Mouse (Mus musculus): ENCODE results near the gene Coq7. TPM values are rescaled to one million over a fixed set of nuclear protein-coding genes. Genes with fewer than 3 reads are reported as not detected.

The Coq7 gene
- 107 and 110 TPM in 2 replicates for polyA plus RNA-seq (2014; fragmentation: Nextera tagmentation; extraction: Ambion mirVana)

GRCm38 (mm10) chr7:118533178-118533578, at the start of gene Coq7:
Gene Coq7, minus strand, starts transcription at chr7:118533356.
- Histone ChIP-seq H3K4me2 (ENCODE audit: low read depth, low read length) (peak within 1 kb of the TSS; percentile 57), H3K4me3 (ENCODE audit: low read depth, low read length) (peak within 1 kb of the TSS; percentile 65), H3K27ac (replicated peaks; ENCODE audit: low read depth, low read length) (peak within 1 kb of the TSS; percentile 90), H3K27me3 (ENCODE audit: control insufficient read depth, insufficient read depth, low read length) (no peaks in the 10 kb centered on the region), H3K9me3 (replicated peaks; ENCODE audit: control insufficient read depth, low read length) (no peaks in the 10 kb centered on the region), H3K9ac (replicated peaks; ENCODE audit: low read length) (peak within 1 kb of the TSS; percentile 79), H3K36me3 (replicated peaks; ENCODE audit: control insufficient read depth, insufficient read depth, low read depth, low read length) (no peaks in the 10 kb centered on the region), H3K4me1 (ENCODE audit: control insufficient read depth, insufficient read depth, low read length) (no peaks in the 10 kb centered on the region)
- under 1% methylated on average over 31 of the region's 31 CpGs for WGBS
- DNase-seq (ENCODE audit: low spot score) (peak; percentile 99), ATAC-seq (replicated peaks; ENCODE audit: insufficient number of reproducible peaks, low FRiP score, low TSS enrichment, low read depth) (peak; percentile 100)

- Histone ChIP-seq H3K4me2 (ENCODE audit: low read depth, low read length) (no peak overlapping the region), H3K4me3 (ENCODE audit: low read depth, low read length) (no peak overlapping the region), H3K36me3 (replicated peaks; ENCODE audit: control insufficient read depth, insufficient read depth, low read depth, low read length) (no peaks in the 10 kb centered on the region), H3K9ac (replicated peaks; ENCODE audit: low read length) (no peak overlapping the region), H3K9me3 (replicated peaks; ENCODE audit: control insufficient read depth, low read length) (no peaks in the 10 kb centered on the region), H3K4me1 (ENCODE audit: control insufficient read depth, insufficient read depth, low read length) (no peaks in the 10 kb centered on the region), H3K27ac (replicated peaks; ENCODE audit: low read depth, low read length) (no peak overlapping the region), H3K27me3 (ENCODE audit: control insufficient read depth, insufficient read depth, low read length) (no peaks in the 10 kb centered on the region)
- ATAC-seq (replicated peaks; ENCODE audit: insufficient number of reproducible peaks, low FRiP score, low TSS enrichment, low read depth) = no peak
- 67% methylated on average over 2 of the region's 2 CpGs for WGBS
- DNase-seq (ENCODE audit: low spot score) = no peak
These were observed 46.8 kb upstream of the Coq7 start for GRCm38 (mm10) chr7:118579938-118580337.

- no peak overlapping the region for H3K4me3 ChIP-seq (ENCODE audit: low read depth, low read length)
- H3K4me1 ChIP-seq (ENCODE audit: control insufficient read depth, insufficient read depth, low read length) = no peaks in the 10 kb centered on the region
- no peaks in the 10 kb centered on the region for H3K9me3 ChIP-seq (replicated peaks; ENCODE audit: control insufficient read depth, low read length)
- DNase-seq (ENCODE audit: low spot score) = no peak
- no peaks in the 10 kb centered on the region for H3K27me3 ChIP-seq (ENCODE audit: control insufficient read depth, insufficient read depth, low read length)
- H3K4me2 ChIP-seq (ENCODE audit: low read depth, low read length) = no peak overlapping the region
- ATAC-seq (replicated peaks; ENCODE audit: insufficient number of reproducible peaks, low FRiP score, low TSS enrichment, low read depth) = no peak
- 66% methylated on average over 3 of the region's 3 CpGs for WGBS
- no peak overlapping the region for H3K9ac ChIP-seq (replicated peaks; ENCODE audit: low read length)
- H3K27ac ChIP-seq (replicated peaks; ENCODE audit: low read depth, low read length) = no peak overlapping the region
- no peaks in the 10 kb centered on the region for H3K36me3 ChIP-seq (replicated peaks; ENCODE audit: control insufficient read depth, insufficient read depth, low read depth, low read length)
These were observed 45.1 kb upstream of the Coq7 start for GRCm38 (mm10) chr7:118578269-118578668.

GRCm38 (mm10) chr7:118572039-118572438, 38.9 kb upstream of the Coq7 start:
- H3K4me1 ChIP-seq (ENCODE audit: control insufficient read depth, insufficient read depth, low read length) = no peaks in the 10 kb centered on the region
- H3K9me3 ChIP-seq (replicated peaks; ENCODE audit: control insufficient read depth, low read length) = no peaks in the 10 kb centered on the region
- H3K36me3 ChIP-seq (replicated peaks; ENCODE audit: control insufficient read depth, insufficient read depth, low read depth, low read length) = no peaks in the 10 kb centered on the region
- ATAC-seq (replicated peaks; ENCODE audit: insufficient number of reproducible peaks, low FRiP score, low TSS enrichment, low read depth) = no peak
- H3K27ac ChIP-seq (replicated peaks; ENCODE audit: low read depth, low read length) = no peak overlapping the region
- H3K4me3 ChIP-seq (ENCODE audit: low read depth, low read length) = no peak overlapping the region
- no peaks in the 10 kb centered on the region for H3K27me3 ChIP-seq (ENCODE audit: control insufficient read depth, insufficient read depth, low read length)
- H3K9ac ChIP-seq (replicated peaks; ENCODE audit: low read length) = no peak overlapping the region
- H3K4me2 ChIP-seq (ENCODE audit: low read depth, low read length) = no peak overlapping the region
- WGBS = 72% methylated on average over 5 of the region's 5 CpGs
- no peak for DNase-seq (ENCODE audit: low spot score)

- H3K9me3 ChIP-seq (replicated peaks; ENCODE audit: control insufficient read depth, low read length) = no peaks in the 10 kb centered on the region
- H3K36me3 ChIP-seq (replicated peaks; ENCODE audit: control insufficient read depth, insufficient read depth, low read depth, low read length) = no peaks in the 10 kb centered on the region
- WGBS = 65% methylated on average over 5 of the region's 5 CpGs
- H3K4me3 ChIP-seq (ENCODE audit: low read depth, low read length) = no peak overlapping the region
- no peaks in the 10 kb centered on the region for H3K4me1 ChIP-seq (ENCODE audit: control insufficient read depth, insufficient read depth, low read length)
- DNase-seq (ENCODE audit: low spot score) (no peak), ATAC-seq (replicated peaks; ENCODE audit: insufficient number of reproducible peaks, low FRiP score, low TSS enrichment, low read depth) (no peak)
- H3K27me3 ChIP-seq (ENCODE audit: control insufficient read depth, insufficient read depth, low read length) = no peaks in the 10 kb centered on the region
- H3K27ac ChIP-seq (replicated peaks; ENCODE audit: low read depth, low read length) = no peak overlapping the region
- no peak overlapping the region for H3K9ac ChIP-seq (replicated peaks; ENCODE audit: low read length)
- no peak overlapping the region for H3K4me2 ChIP-seq (ENCODE audit: low read depth, low read length)
These were observed 38.2 kb upstream of the Coq7 start for GRCm38 (mm10) chr7:118571350-118571749.

- Histone ChIP-seq H3K27me3 (ENCODE audit: control insufficient read depth, insufficient read depth, low read length) (no peaks in the 10 kb centered on the region), H3K27ac (replicated peaks; ENCODE audit: low read depth, low read length) (no peak overlapping the region), H3K4me2 (ENCODE audit: low read depth, low read length) (no peak overlapping the region), H3K9me3 (replicated peaks; ENCODE audit: control insufficient read depth, low read length) (no peaks in the 10 kb centered on the region), H3K4me1 (ENCODE audit: control insufficient read depth, insufficient read depth, low read length) (no peaks in the 10 kb centered on the region), H3K36me3 (replicated peaks; ENCODE audit: control insufficient read depth, insufficient read depth, low read depth, low read length) (no peaks in the 10 kb centered on the region), H3K9ac (replicated peaks; ENCODE audit: low read length) (no peak overlapping the region), H3K4me3 (ENCODE audit: low read depth, low read length) (no peak overlapping the region)
- ATAC-seq (replicated peaks; ENCODE audit: insufficient number of reproducible peaks, low FRiP score, low TSS enrichment, low read depth) (peak; percentile 41; the same call in 1 of the 2 replicates), DNase-seq (ENCODE audit: low spot score) (no peak)
- WGBS = 68% methylated on average over 6 of the region's 6 CpGs
These were observed 36.0 kb upstream of the Coq7 start for GRCm38 (mm10) chr7:118569121-118569543.

- Histone ChIP-seq H3K27ac (replicated peaks; ENCODE audit: low read depth, low read length) (no peak overlapping the region), H3K9ac (replicated peaks; ENCODE audit: low read length) (no peak overlapping the region), H3K4me3 (ENCODE audit: low read depth, low read length) (no peak overlapping the region), H3K27me3 (ENCODE audit: control insufficient read depth, insufficient read depth, low read length) (no peaks in the 10 kb centered on the region), H3K4me2 (ENCODE audit: low read depth, low read length) (no peak overlapping the region), H3K4me1 (ENCODE audit: control insufficient read depth, insufficient read depth, low read length) (no peaks in the 10 kb centered on the region), H3K36me3 (replicated peaks; ENCODE audit: control insufficient read depth, insufficient read depth, low read depth, low read length) (no peaks in the 10 kb centered on the region; the same call in none of the 2 replicates), H3K9me3 (replicated peaks; ENCODE audit: control insufficient read depth, low read length) (no peaks in the 10 kb centered on the region; the same call in 1 of the 2 replicates)
- WGBS = 81% methylated on average over 2 of the region's 2 CpGs
- no peak for DNase-seq (ENCODE audit: low spot score)
- ATAC-seq (replicated peaks; ENCODE audit: insufficient number of reproducible peaks, low FRiP score, low TSS enrichment, low read depth) = no peak
These were observed 21.1 kb upstream of the Coq7 start for GRCm38 (mm10) chr7:118554290-118554689.

- Histone ChIP-seq H3K9me3 (replicated peaks; ENCODE audit: control insufficient read depth, low read length) (no peaks in the 10 kb centered on the region; the same call in 1 of the 2 replicates), H3K27me3 (ENCODE audit: control insufficient read depth, insufficient read depth, low read length) (no peaks in the 10 kb centered on the region), H3K4me1 (ENCODE audit: control insufficient read depth, insufficient read depth, low read length) (no peaks in the 10 kb centered on the region), H3K4me3 (ENCODE audit: low read depth, low read length) (no peak overlapping the region), H3K9ac (replicated peaks; ENCODE audit: low read length) (no peak overlapping the region), H3K27ac (replicated peaks; ENCODE audit: low read depth, low read length) (no peak overlapping the region), H3K4me2 (ENCODE audit: low read depth, low read length) (no peak overlapping the region), H3K36me3 (replicated peaks; ENCODE audit: control insufficient read depth, insufficient read depth, low read depth, low read length) (no peaks in the 10 kb centered on the region; the same call in none of the 2 replicates)
- WGBS = 69% methylated on average over 4 of the region's 4 CpGs
- DNase-seq (ENCODE audit: low spot score) = no peak
- ATAC-seq (replicated peaks; ENCODE audit: insufficient number of reproducible peaks, low FRiP score, low TSS enrichment, low read depth) = no peak
These were observed 20.7 kb upstream of the Coq7 start for GRCm38 (mm10) chr7:118553881-118554280.
